Mouse (Mus musculus) heart, adult 2 months (tissue): ENCODE data around the gene Denr. TPM values are rescaled to one million over a fixed set of nuclear protein-coding genes. Genes with fewer than 3 reads are reported as not detected.
A peak's percentile ranks its signal among the peaks of the same experiment; 100 is the strongest.

Source experiments
- DNase-seq, 2 experiments: peaks; one replicate each; pipeline ENCODE4 v3.0.0; 2021
- H3K27ac ChIP-seq: fragments of 200-600 bp; 2 replicates; pipeline ENCODE4 v1.8.1; 2022
- H3K27me3 ChIP-seq: fragments of 200-500 bp; 2 replicates; pipeline ENCODE4 v1.6.1; 2012; ENCODE audit warnings: mild to moderate bottlenecking, low read length, inconsistent platforms, mixed read lengths; ENCODE audit not compliant: control insufficient read depth, insufficient read depth
- H3K36me3 ChIP-seq: fragments of 200-500 bp; 2 replicates; pipeline ENCODE4 v1.6.1; 2012; ENCODE audit warnings: low read length, inconsistent platforms; ENCODE audit not compliant: control insufficient read depth, insufficient read depth
- H3K4me1 ChIP-seq: fragments of 200-500 bp; 2 replicates; pipeline ENCODE4 v1.6.1; 2011; ENCODE audit warnings: low read length; ENCODE audit not compliant: control insufficient read depth, insufficient read depth
- H3K4me3 ChIP-seq: fragments of 200-600 bp; 2 replicates; pipeline ENCODE4 v1.8.1; 2022
- H3K79me2 ChIP-seq: fragments of 200-500 bp; replicated peaks from 2 replicates; pipeline ENCODE4 v1.6.1; 2012; ENCODE audit warnings: mild to moderate bottlenecking, inconsistent platforms, low read length, moderate library complexity, mixed read lengths; ENCODE audit not compliant: control insufficient read depth, insufficient read depth
- H3K9ac ChIP-seq: fragments of 200-500 bp; 2 replicates; pipeline ENCODE4 v1.6.1; 2012; ENCODE audit warnings: low read depth, mild to moderate bottlenecking, control low read depth, inconsistent platforms, low read length, mixed read lengths
- CTCF ChIP-seq: fragments of 200-600 bp; IDR thresholded peaks from 2 replicates; pipeline ENCODE4 v1.8.1; 2022; ENCODE audit warnings: antibody characterized with exemption, mild to moderate bottlenecking, moderate library complexity
- EP300 ChIP-seq: fragments of 200-500 bp; IDR thresholded peaks from 2 replicates; pipeline ENCODE4 v1.6.1; 2011; ENCODE audit warnings: low read depth, low read length, control low read depth; ENCODE audit not compliant: insufficient read depth
- POLR2A ChIP-seq: fragments of 200-500 bp; IDR thresholded peaks from 2 replicates; pipeline ENCODE4 v1.6.1; 2011; ENCODE audit warnings: mild to moderate bottlenecking, low read depth, low read length, control low read depth; ENCODE audit not compliant: insufficient read depth
- WGBS: fragments of 180-500 bp; shearing (Covaris S2); methylation state at CpG from one replicate; pipeline ENCODE4 v1.1.7; 2018; 5-methylcytosine and 5-hydroxymethylcytosine counted together
- intact Hi-C: fragments of 180-260 bp; cut with DNase I; formaldehyde crosslinking; loops from one replicate; pipeline ENCODE4 v1.15.1; 2025
- polyA plus RNA-seq: library from polyadenylated mRNA; depleted of rRNA; stranded (reverse); fragments of >200 nt; gene quantifications from 2 replicates; pipeline ENCODE4 v1.2.3, GENCODE M21; 2012
- total RNA-seq, 2 experiments: library from RNA; stranded (reverse); gene quantifications; 2 replicates each; pipeline ENCODE4 v1.2.3; 2021

Gene Denr
- total and polyA plus RNA-seq, 3 experiments, result 35.1 to 58.8 (median 49.6) TPM

- WGBS, result 90% methylated on average over 12 of the region's 12 CpGs
- H3K27ac ChIP-seq, result no peak overlapping the region
- TF ChIP-seq POLR2A (no peak), EP300 (no peak), CTCF (no peak)
- intact Hi-C loops, result no loop called here
- H3K4me3 ChIP-seq, result no peak overlapping the region
- no peaks in the 10 kb centered on the region for H3K79me2 ChIP-seq
- no peaks in the 10 kb centered on the region for H3K27me3 ChIP-seq
- no peak for DNase-seq
- peaks cover 2% of the 10 kb centered on the region for H3K4me1 ChIP-seq
- H3K9ac ChIP-seq, result no peak overlapping the region
- H3K36me3 ChIP-seq, result no peaks in the 10 kb centered on the region
These were observed 26.6 kb downstream of the Denr start for GRCm38 (mm10) chr5:123933556-123933955.

GRCm38 (mm10) chr5:123933957-123934591, 27.1 kb downstream of the Denr start:
- H3K27me3 ChIP-seq, result no peaks in the 10 kb centered on the region
- 37% methylated on average over 18 of the region's 18 CpGs for WGBS
- H3K79me2 ChIP-seq, result no peaks in the 10 kb centered on the region
- peaks cover 2% of the 10 kb centered on the region for H3K4me1 ChIP-seq
- H3K36me3 ChIP-seq, result no peaks in the 10 kb centered on the region
- no peak overlapping the region for H3K9ac ChIP-seq
- no peak overlapping the region for H3K4me3 ChIP-seq
- DNase-seq, result no peak
- TF ChIP-seq EP300, result no peak
- TF ChIP-seq CTCF, result peak; percentile 57
- H3K27ac ChIP-seq, result no peak overlapping the region
- intact Hi-C loops, result no loop called here

GRCm38 (mm10) chr5:123935931-123936330, 29.0 kb downstream of the Denr start:
- H3K4me3 ChIP-seq, result no peak overlapping the region
- no peaks in the 10 kb centered on the region for H3K27me3 ChIP-seq
- H3K36me3 ChIP-seq, result no peaks in the 10 kb centered on the region
- 78% methylated on average over 5 of the region's 5 CpGs for WGBS
- H3K4me1 ChIP-seq, result peaks cover 2% of the 10 kb centered on the region
- DNase-seq, result no peak
- H3K27ac ChIP-seq, result no peak overlapping the region
- no peaks in the 10 kb centered on the region for H3K79me2 ChIP-seq
- no peak overlapping the region for H3K9ac ChIP-seq
- intact Hi-C loops, result no loop called here
- no peak for TF ChIP-seq EP300
- no peak for TF ChIP-seq CTCF
- TF ChIP-seq POLR2A, result no peak

- H3K27me3 ChIP-seq, result no peaks in the 10 kb centered on the region
- intact Hi-C loops, result no loop called here
- WGBS, result 76% methylated on average over 5 of the region's 5 CpGs
These were observed 31.5 kb downstream of the Denr start for GRCm38 (mm10) chr5:123938479-123938878.

GRCm38 (mm10) chr5:123946546-123946945, 39.6 kb downstream of the Denr start:
- intact Hi-C loops, result loop anchor here (2.0 to 10.0 kb wide), 2 partner anchors 138 to 318 kb away; no protein-coding TSS in a partner anchor
- Histone ChIP-seq H3K9ac (no peak overlapping the region), H3K36me3 (no peaks in the 10 kb centered on the region), H3K27me3 (no peaks in the 10 kb centered on the region), H3K79me2 (no peaks in the 10 kb centered on the region), H3K27ac (no peak overlapping the region), H3K4me1 (no peaks in the 10 kb centered on the region), H3K4me3 (no peak overlapping the region)
- WGBS, result 56% methylated on average over 4 of the region's 4 CpGs
- DNase-seq, result no peak
- no peak for TF ChIP-seq POLR2A
- no peak for TF ChIP-seq EP300
- TF ChIP-seq CTCF, result no peak

More at GRCm38 (mm10) chr5:123938479-123938878, 31.5 kb downstream of the Denr start:
- TF ChIP-seq EP300 (no peak), CTCF (no peak), POLR2A (no peak)
- DNase-seq, result no peak
- Histone ChIP-seq H3K27ac (no peak overlapping the region), H3K36me3 (no peaks in the 10 kb centered on the region), H3K4me3 (no peak overlapping the region), H3K4me1 (no peaks in the 10 kb centered on the region), H3K79me2 (no peaks in the 10 kb centered on the region), H3K9ac (no peak overlapping the region)

GRCm38 (mm10) chr5:123947041-123947761, 40.2 kb downstream of the Denr start:
- Histone ChIP-seq H3K4me1 (no peaks in the 10 kb centered on the region), H3K27me3 (no peaks in the 10 kb centered on the region), H3K27ac (no peak overlapping the region), H3K36me3 (no peaks in the 10 kb centered on the region), H3K4me3 (no peak overlapping the region), H3K9ac (no peak overlapping the region), H3K79me2 (no peaks in the 10 kb centered on the region)
- intact Hi-C loops, result loop anchor here (1.0 to 10.0 kb wide), 3 partner anchors 45 to 318 kb away; no protein-coding TSS in a partner anchor
- TF ChIP-seq CTCF (peak; percentile 89), EP300 (no peak)
- DNase-seq, result no peak
- WGBS, result 48% methylated on average over 7 of the region's 7 CpGs
